Mouse (Mus musculus): Measurements from ENCODE around the gene Pdhx.

Pdhx gene

GRCm38 (mm10) chr2:103073219-103073982 lies at the start of gene Pdhx, which contains the start of gene Apip:
Gene Pdhx (minus strand): TSS chr2:103073513.
Gene Apip (plus strand): TSS chr2:103073675.
- peak; percentile 100 for DNase-seq

- DNase-seq, result no peak
Measured at GRCm38 (mm10) chr2:103119197-103119854, 46.0 kb upstream of the Pdhx start.

GRCm38 (mm10) chr2:103118324-103119196 lies 45.2 kb upstream of the Pdhx start:
- DNase-seq, result peak in 1 of 2 experiments; percentile 8

- DNase-seq, result no peak
Measured at GRCm38 (mm10) chr2:103117212-103117611, 43.9 kb upstream of the Pdhx start.

GRCm38 (mm10) chr2:103111669-103112068 lies 38.4 kb upstream of the Pdhx start:
- DNase-seq, result no peak

- no peak for DNase-seq
Measured at GRCm38 (mm10) chr2:103106172-103106571, 32.9 kb upstream of the Pdhx start.

- DNase-seq, result no peak
Measured at GRCm38 (mm10) chr2:103102595-103102994, 29.3 kb upstream of the Pdhx start.

- DNase-seq, result no peak
Measured at GRCm38 (mm10) chr2:103089521-103089920, 16.2 kb upstream of the Pdhx start.

- no peak for DNase-seq
Measured at GRCm38 (mm10) chr2:103088099-103088498, 14.8 kb upstream of the Pdhx start.

GRCm38 (mm10) chr2:103086432-103086831 lies 13.1 kb upstream of the Pdhx start:
- peak in 1 of 2 experiments; percentile 41 for DNase-seq

- DNase-seq, result no peak
Measured at GRCm38 (mm10) chr2:103085633-103086032, 12.3 kb upstream of the Pdhx start.

GRCm38 (mm10) chr2:103084451-103084850 lies 11.1 kb upstream of the Pdhx start:
- DNase-seq, result peak; percentile 12 to 34

- no peak for DNase-seq
Measured at GRCm38 (mm10) chr2:103082853-103083252, 9.5 kb upstream of the Pdhx start.

GRCm38 (mm10) chr2:103081706-103082105 lies 8.4 kb upstream of the Pdhx start:
- no peak for DNase-seq

GRCm38 (mm10) chr2:103081117-103081516 lies 7.8 kb upstream of the Pdhx start:
- DNase-seq, result peak in 1 of 2 experiments; percentile 13

GRCm38 (mm10) chr2:103070586-103070985 lies 2.7 kb downstream of the Pdhx start:
- DNase-seq, result no peak

GRCm38 (mm10) chr2:103069752-103070405 lies 3.4 kb downstream of the Pdhx start:
- DNase-seq, result no peak

GRCm38 (mm10) chr2:103068602-103069001 lies 4.7 kb downstream of the Pdhx start:
- DNase-seq, result no peak

GRCm38 (mm10) chr2:103067552-103068207 lies 5.6 kb downstream of the Pdhx start:
- DNase-seq, result no peak

GRCm38 (mm10) chr2:103066683-103067551 lies 6.4 kb downstream of the Pdhx start:
- no peak for DNase-seq

GRCm38 (mm10) chr2:103062865-103063264 lies 10.4 kb downstream of the Pdhx start:
- peak; percentile 56 to 61 for DNase-seq

Data from cerebellum, adult 18-20 months (tissue).